Mouse (Mus musculus) CD8-positive naive resting alpha-beta T cell, adult 57 days (primary cell): Measurements from ENCODE around the gene Dnaja3. TPM values are rescaled to one million over a fixed set of nuclear protein-coding genes. Genes with fewer than 3 reads are reported as not detected.

ENCODE experiments used
- total RNA-seq: library from RNA; stranded (reverse); gene quantifications from one replicate; pipeline ENCODE4 v1.2.4, GENCODE M21; 2023

The Dnaja3 gene
- 27.2 TPM for total RNA-seq

GRCm38 (mm10) chr16:4639831-4640237 lies at the start of gene Dnaja3, which contains the start of gene Vasn:
Gene Dnaja3, plus strand, starts transcription at chr16:4639989.
Gene Vasn, plus strand, starts transcription at chr16:4639941.

DNA sequence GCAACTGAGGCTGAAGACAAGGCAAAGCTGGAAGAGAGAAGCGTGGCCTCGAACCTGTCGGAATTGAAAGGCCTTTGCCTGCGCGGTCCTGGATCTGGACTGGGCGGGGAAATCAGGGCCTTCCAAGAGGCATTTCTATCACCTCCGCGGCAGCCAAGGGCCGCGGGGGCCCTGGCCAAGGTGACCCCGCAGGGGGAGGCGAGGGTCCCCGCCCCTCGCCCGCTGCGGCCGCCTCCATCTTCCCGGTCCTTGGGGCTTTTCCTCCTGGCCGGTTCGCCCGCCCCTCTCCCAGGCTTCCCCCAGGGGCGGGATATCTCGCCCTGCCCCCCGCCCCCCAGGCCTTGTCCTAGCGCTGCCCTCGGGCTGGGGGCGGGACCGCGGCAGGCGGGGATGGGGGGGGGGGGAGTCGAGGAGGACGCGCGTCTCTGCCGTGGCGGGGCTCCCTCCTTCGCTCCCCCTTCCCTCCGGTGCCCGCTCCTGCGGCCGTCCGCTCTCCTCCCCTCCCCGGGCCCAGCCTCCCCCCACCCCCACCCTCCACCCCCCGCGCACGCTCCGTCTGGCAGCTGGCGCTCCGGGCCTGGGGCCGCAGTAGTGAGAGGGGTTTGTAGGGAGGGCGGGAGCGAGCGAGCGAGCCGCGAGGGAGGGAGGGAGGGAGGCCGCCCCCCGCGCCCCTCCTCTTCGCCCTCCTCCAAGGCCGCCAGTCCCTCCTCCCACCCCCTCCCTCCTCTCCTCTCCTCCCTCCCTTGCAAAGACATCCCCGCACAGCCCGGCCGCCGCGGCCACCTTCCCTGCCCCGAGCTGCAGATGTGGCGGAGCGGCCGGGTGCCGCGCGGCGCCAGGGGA lies 45.6 kb upstream of the Dnaja3 start, which contains the start of gene Glis2:
Gene Glis2 (plus strand): TSS at position 743 of the 843 bp plus-strand sequence.

DNA sequence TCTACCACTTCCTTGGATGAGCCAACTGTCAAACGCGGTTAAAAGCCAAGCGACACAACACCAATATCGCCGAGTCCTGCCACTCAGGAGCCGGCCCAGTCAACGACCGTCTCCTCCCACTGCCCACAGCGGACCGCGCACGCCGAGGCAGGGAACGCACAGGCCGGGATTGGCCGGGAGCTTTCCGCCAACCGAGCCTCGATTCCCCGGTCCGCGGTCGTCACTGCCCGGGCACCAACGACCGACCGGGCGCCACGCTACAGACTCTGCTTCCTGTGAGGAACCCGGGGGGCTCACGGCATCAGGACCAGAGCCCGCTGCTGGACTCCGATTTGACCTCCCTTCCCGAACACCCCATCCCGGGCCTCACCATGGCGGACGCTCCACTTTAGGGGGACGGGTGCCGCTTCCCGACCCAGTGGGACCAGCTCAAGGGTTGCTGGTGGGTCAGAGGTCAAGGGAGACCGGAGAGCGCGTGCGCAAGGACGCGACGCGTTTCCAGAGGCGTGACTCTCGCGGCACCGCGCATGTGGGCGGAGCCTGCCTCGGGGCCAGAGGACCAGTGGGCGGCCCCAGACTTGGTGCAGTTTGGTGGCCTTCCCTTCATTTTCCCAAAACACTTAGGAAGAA lies 15.2 kb upstream of the Dnaja3 start, which contains the start of gene Pam16:
Gene Pam16 (minus strand): TSS at position 508 of the 630 bp plus-strand sequence.

DNA sequence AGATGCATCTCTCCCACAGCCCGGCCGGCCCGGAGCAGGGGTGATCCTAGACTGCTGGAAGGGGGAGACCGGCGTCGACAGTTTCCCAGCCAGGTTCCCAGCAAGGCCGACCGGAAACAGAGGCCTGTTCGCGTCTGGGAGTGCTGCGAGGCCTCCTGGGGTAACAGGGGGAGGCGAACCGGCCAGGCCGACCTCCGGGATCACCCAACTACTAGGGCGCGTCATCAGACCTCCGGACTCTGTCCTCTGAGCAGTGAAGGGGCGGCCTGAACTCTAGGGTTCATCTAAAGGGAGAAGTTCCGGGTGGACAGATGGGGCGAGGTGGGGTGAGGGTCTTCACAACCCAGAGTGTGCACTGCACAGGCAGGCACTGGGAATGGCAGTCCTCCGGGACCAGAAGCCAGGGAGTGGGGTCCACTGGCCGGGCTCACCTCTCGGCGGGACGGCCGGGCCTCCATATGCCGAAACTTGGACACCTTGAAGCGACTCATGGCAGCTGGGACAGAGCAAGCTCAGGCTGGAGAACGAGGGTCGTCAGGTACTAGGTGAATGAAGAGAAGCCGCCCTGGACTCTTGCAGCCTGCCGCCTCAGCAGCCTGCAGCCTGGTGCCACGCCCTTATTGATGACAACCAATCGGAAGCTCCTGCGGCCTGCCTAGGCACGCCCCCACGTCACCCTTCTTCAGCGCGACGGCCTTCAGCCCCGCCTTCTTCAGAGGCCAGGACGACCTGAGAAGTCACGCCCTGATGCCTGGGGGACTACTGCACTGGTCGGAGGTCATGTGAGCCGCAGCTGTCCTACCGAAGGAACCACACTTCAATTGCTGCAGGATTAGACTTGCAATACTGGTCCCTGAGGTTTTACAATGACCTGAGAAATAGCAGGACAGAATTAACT lies 39.6 kb downstream of the Dnaja3 start, which contains the start of gene Coro7:
Gene Coro7 (minus strand): TSS at position 657 of the 898 bp plus-strand sequence.

GRCm38 (mm10) chr16:4718753-4719518 lies 79.1 kb downstream of the Dnaja3 start, which contains the start of gene Nmral1:
Gene Nmral1, minus strand, starts transcription at chr16:4719356.

GRCm38 (mm10) chr16:4725780-4726527 lies 86.2 kb downstream of the Dnaja3 start, which contains the start of gene Hmox2:
Gene Hmox2, plus strand, starts transcription at chr16:4726361.

Other genes starting within 250 kb of the Dnaja3 start
- 0.40 TPM for gene Adcy9, start 219.5 kb upstream of the Dnaja3 start, total RNA-seq
- 0.73 TPM for gene Srl, start 98.2 kb upstream of the Dnaja3 start, total RNA-seq
- gene Tfap4, start 80.1 kb upstream of the Dnaja3 start, total RNA-seq: 29.9 TPM
- gene Glis2, start 45.3 kb upstream of the Dnaja3 start, total RNA-seq: 1.8 TPM
- gene Pam16, start 15.0 kb upstream of the Dnaja3 start, total RNA-seq: 49.2 TPM
- not detected for gene Vasn, start within 50 bp of the Dnaja3 start, total RNA-seq
- 143 TPM for gene Coro7, start 39.8 kb downstream of the Dnaja3 start, total RNA-seq
- 2.1 TPM for gene Nmral1, start 79.4 kb downstream of the Dnaja3 start, total RNA-seq
- gene Hmox2, start 86.4 kb downstream of the Dnaja3 start, total RNA-seq: 40.5 TPM
- gene Cdip1, start 150.3 kb downstream of the Dnaja3 start, total RNA-seq: 46.0 TPM
- gene 4930562C15Rik, start 195.4 kb downstream of the Dnaja3 start, total RNA-seq: not detected
- gene Ubald1, start 240.3 kb downstream of the Dnaja3 start, total RNA-seq: 198 TPM
- 65.7 TPM for gene Mgrn1, start 246.3 kb downstream of the Dnaja3 start, total RNA-seq